Mouse (Mus musculus) left cerebral cortex, adult 11 months (tissue): ENCODE data around the gene Prdm9.
"Not testable (repeated sequence)": the region's sequence is repeated elsewhere in the genome, so short reads cannot be mapped to it uniquely, and the experiment has no call there.

Source experiments
- DNase-seq: peaks from one replicate; pipeline ENCODE4 v3.0.0; 2022; ENCODE audit warnings: low spot score

Prdm9 gene

DNA sequence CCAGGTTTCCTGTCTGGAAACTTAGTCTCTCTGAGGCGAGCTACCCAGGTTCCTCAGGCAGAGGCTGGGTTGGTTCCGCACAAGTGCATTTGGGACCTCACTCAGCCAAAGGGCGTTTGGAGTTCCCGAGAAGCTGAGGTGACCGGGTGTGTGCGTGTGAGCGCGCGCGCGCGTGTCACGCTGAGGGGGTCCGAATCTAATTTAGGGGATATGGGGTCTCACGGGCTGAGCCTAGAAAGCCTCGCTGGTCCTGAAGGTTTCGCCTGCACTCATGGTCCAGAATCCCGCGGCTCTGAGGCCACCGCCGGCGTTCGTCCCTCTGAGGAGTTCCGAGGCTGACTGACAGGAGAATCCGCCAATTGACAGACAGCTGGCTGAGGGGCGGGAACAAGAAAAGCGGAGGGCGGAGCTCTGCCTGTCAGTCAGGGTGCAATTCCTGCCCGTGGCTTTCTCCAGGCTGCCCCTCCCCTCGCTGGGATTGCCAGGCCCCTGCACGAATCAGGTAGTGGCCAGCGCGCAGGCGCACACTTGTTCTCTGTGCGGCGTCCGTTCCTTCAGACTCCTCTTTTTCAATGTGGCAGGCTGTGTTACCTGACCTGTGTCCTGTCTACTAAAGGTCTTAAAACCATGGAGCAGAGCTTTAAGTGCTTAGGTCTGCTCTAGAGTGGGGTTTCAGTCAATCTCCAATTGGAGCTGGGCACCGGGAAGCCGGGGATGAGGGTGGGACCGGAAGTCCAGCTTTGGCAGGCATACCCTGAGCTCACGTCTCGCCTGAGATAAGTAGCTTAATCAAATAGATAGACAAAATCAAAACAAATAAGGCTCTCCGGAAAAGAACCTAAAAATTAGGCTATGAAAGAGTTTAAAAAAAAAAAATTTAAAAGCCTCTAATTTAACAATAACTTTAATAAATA is at the start of gene Prdm9:
Prdm9 (minus strand) TSS at position 341 of the 914 bp plus-strand sequence.
- peak; percentile 99 for DNase-seq

DNA sequence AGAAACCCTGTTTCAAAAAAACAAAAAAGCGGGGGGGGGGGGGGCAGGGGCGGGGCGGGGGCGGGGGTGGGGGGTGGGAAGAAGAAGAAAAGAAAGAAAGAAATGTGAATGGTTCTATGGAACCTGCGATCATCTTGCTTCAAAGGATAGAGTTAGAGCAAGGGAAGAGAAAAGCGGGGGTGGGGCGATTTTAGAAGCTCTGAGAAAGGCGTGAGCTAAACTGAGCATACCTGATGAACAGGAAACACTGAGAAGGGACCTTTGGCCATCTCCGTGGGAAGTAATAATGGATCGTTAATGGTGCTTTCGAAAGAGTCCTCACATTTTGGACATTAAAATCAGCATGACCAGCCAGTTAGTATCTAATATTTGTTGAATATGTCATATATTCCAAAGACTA is 35.3 kb upstream of the Prdm9 start:
- DNase-seq = no peak

- DNase-seq = no peak
Observed at GRCm38 (mm10) chr17:15591216-15591881, 27.2 kb upstream of the Prdm9 start.

DNA sequence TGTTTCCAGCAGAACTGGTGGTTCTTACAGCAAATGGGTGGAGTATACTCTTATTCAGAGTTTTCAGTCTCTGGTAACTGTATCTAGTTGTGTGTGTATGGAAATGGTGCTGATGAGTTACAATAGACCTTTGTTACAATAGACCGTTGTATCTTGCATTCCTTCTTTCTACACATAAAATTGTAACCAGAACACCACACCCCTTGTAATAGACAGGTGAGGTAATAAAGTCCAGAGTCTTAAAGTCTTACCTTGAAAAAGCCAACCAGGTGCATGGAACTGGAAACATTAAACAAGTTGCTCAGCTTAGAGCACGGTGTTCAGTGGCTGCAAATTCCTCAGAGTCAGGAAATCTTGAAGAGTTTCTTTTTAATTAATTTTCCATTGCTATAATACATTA is 24.0 kb upstream of the Prdm9 start:
- DNase-seq = no peak

DNA sequence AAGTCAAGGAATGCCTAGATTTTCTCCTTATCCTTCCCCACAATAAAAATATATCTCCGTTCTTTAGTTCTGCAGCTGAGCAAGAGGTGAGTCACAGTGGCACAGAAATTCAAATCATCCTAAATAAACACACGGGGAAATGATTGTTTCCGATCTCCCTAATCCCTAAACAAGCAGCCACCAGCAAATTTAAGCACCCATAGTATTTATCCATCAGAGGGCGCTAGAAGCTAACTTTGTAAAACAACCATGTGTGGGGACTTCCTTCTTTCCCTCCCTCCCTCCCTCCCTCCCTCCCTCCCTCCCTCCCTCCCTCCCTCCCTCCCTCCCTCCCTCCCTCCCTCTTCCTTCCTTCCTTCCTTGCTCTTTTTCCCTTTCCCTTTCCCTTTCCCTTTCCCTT is 21.5 kb upstream of the Prdm9 start:
- DNase-seq = no peak

GRCm38 (mm10) chr17:15583071-15583470 is 18.9 kb upstream of the Prdm9 start:
- no peak for DNase-seq

DNA sequence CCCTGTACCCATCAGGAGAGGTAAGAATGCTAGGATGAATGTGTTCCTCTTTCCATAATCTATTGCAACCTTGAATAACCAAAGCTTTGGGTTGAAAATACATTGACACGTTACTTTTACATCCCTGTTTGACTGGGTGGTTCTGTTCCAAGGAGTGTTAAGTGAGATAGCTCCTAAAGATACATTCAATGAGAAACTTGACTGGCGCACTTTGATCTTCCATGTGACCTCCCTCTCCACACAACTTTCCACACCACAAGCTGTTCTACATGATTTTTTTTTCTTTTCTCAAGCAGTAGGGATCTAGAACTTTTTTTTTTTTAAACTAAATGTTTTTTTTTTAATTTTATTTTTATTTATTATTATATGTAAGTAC is 15.9 kb upstream of the Prdm9 start:
- DNase-seq = no peak

DNA sequence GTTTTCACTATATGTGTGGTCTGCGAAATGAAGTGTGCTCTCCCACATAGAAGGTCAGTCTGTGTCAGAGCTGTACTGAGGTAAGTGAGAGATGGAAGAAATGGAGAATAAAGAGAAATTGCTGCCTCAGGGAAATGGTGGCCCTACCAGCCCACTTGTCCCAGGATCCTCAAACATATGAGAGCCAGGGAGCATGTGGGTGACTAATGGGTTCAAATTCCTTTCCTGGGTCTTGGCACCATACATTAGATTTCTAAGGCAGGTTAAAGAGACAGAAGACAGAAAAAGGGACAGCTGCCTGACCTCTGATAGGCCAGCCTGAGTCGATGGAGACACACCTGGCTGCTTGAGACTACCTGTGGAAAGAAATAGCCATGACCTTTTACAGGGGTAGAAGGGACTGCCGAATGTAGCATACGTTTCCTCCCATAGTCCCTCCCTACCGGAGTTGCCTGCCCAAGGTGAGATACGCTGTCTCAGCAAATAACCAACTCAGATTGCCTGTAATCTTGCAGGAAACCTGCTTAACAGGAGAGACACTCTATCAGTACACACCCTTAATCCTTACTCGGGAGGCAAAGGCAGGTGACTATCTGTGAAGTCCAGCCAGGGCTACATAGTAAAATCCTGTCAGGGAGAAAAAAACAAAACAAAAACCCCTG is 15.4 kb upstream of the Prdm9 start:
- no peak for DNase-seq

DNA sequence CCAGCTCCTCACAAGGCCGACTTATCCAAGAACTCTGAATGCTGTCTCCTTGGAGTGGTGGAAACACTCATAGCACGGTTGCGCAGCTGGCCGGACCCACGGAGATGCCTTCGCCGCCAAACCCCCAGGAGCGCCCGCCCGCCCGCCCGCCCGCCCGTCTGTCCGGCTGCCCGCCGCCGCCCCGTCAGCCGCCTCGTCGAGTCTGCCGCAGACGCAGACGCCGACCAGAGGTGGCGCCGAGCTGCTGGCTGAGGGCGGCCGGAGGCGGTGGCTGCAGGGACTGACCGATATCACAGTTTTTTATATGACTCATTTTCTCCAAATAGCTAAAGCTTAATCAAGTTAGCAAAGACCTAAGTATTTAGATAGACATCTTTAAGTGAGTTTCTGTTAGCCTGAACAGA is 13.1 kb upstream of the Prdm9 start:
- no peak for DNase-seq

DNA sequence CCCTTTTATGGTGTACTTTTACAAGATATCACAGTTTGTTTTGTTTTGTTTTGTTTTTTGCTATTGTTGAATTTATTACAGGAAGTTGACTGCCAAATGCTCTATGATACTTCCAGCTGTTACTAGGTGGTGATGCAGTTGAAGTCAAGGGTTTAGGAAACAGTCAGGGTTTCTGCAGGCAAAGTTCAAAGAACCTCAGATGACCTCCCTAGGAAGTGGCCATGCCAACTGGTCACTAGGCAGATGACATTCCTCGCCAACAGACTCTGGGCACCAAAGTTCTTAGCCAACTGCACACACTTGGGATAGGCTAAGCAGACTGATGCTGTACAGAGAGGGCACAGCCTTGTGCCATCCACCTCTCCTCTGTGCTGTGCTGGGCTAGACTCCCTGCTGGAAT is 10.9 kb upstream of the Prdm9 start:
- DNase-seq = no peak

GRCm38 (mm10) chr17:15566908-15567307 is 2.8 kb upstream of the Prdm9 start:
- DNase-seq = no peak

DNA sequence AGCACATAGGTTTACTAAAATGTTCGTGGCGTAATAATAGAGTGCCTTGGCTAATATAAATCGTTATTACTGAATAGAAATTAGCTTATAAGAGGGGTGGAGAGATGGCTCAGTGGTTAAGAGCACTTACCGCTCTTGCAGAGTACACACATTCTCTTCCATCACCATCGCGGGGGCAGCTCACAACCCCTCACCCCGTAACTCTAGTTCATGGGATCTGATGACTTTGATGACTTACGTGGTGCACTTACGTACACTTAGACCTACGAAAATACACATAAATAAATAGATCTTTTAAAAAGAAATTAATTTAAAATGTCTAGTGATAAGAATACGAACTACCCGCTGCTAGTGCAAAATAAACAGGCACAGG is 760 bp upstream of the Prdm9 start:
- no peak for DNase-seq

DNA sequence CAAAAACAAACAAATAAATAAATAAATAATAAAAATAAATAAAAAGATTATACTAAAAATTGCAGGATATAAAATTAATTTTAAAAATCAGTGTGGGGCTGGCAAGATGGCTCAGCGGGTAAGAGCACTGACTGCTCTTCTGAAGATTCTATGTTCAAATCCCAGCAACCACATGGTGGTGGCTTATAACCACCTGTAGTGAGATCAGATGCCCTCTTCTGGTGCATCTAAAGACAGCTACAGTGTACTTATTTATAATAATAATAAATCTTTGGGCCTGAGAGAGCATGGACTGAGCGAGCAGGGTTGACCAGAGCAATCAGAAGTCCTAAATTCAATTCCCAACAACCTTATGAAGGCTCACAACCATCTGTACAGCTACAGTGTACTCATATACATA is 4.2 kb downstream of the Prdm9 start:
- DNase-seq = no peak

- no peak for DNase-seq
Observed at GRCm38 (mm10) chr17:15549713-15550112, 14.4 kb downstream of the Prdm9 start.

- DNase-seq = no peak
Observed at GRCm38 (mm10) chr17:15546440-15546839, 17.7 kb downstream of the Prdm9 start.

GRCm38 (mm10) chr17:15543868-15544267 is 20.3 kb downstream of the Prdm9 start:
- DNase-seq = not testable (repeated sequence)

DNA sequence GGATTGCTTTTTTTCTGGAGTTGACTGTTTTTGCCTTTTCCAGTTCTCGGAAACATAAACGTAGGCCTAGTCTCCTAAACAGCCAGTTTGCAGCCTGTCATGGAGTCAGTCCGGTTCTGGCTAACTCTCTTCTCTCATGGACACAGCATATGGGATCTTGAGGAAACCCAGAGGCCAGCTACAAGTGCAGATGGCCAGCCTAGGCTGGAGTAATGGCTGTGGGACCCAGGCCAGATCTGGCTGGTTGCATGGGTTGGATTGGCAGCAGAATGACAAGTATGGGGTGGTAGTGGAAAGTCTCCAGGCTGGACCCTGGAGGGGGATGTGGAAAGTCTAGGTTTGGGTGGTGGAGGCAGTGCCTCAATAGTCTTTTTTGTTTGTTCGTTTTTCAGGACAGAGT is 23.8 kb downstream of the Prdm9 start:
- DNase-seq = no peak

- DNase-seq = no peak
Observed at GRCm38 (mm10) chr17:15536457-15536904, 27.7 kb downstream of the Prdm9 start.

- DNase-seq = no peak
Observed at GRCm38 (mm10) chr17:15535943-15536342, 28.2 kb downstream of the Prdm9 start.

DNA sequence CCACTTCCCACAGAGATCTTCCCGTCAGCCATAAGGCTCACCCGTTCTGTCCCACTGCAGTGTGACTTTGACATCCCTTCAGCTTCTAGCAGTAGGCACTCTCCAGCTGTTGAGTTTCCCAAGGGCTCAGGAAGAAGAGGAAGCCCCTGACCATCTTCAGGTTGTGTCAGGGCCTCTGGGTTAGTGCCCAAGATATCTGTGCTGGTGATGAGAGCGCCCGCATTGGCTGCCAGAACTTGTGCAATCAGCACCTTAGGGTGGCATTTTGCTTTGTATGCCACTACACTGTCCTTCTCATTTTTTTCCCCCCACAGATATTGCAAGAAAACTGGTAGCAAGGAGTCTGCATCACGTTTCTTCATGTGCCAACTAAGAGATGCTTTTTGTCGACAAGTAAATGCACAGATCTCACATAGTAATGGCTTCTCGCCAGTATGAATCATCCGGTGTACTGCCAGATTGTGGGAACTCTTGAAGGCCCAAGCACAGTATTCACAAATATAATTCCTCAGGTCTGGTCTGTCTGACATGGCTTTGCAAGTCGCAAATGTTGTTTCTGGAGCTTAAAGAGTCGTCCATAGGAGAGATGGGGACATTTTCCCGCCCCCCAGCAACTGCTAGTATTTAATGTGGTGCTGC is 28.9 kb downstream of the Prdm9 start:
- DNase-seq = peak; percentile 37

- no peak for DNase-seq
Observed at GRCm38 (mm10) chr17:15530141-15530540, 34.0 kb downstream of the Prdm9 start.

GRCm38 (mm10) chr17:15528887-15529286 is 35.3 kb downstream of the Prdm9 start:
- no peak for DNase-seq

DNA sequence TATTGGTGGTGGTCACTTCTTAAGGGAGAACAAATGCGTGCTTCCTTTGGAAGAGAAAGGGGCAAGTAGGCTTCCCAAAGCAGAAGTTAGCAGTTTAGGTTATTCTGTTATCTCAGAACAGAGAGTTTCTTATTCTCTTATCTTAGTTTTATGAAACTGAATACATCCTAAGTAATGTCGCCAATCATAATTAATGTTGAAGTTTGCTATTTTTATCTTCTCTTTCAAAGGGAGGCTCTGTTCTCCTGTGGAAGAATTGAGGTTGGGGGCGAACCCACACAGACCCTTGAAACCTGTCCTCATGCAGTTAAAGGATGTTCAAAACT is 36.4 kb downstream of the Prdm9 start:
- DNase-seq = no peak
